Mouse (Mus musculus): ENCODE data around the gene Umodl1.

GRCm38 (mm10) chr17:31021276-31021675 lies 66.8 kb downstream of the Umodl1 start:
- TF ChIP-seq GATA1 (IDR thresholded peaks at IDR 0.05; ENCODE audit: low read length) (no peak), TAL1 (IDR thresholded peaks at IDR 0.05; ENCODE audit: low read length) (no peak)
